Mouse (Mus musculus) cerebellum, adult 9-11 months (tissue): ENCODE data around the gene Krcc1.
"Not testable (repeated sequence)": the region's sequence is repeated elsewhere in the genome, so short reads cannot be mapped to it uniquely, and the experiment has no call there.

Experiments
- DNase-seq: peaks from one replicate; pipeline ENCODE4 v3.0.0; 2022

Krcc1 gene

DNA sequence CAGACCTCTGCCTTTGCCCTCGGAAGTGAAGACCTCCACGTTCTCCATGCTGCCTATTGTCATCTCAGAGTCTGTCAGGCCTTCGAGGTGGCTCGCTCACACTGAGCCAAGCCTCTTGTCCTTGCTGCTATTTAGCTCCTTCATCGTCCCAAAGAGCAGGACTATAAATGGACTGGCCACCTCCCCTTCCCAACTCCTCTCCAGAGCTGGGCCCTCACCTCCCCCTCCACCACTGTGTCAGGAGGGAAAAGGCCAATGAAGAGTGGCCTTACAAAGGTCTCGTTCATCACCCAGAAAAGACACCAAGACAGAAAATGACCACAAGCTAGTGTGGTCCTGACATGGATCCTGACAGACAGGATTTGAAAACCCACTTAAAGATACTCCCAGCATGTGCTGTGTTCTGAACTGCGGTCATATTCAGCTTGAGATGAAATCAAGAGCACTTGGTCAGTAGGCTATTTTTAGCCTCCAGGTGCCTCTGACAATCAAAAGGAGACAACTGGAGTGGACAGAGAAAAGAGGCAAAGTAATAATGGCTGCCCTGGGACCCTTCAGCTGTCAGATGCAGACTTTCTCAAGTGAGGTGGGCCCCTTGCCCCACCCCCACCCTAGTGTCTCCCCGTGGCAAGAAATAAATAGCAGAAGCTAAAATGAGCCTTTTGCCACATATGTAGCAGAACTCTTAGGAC is 9.2 kb upstream of the Krcc1 start:
- DNase-seq: no peak

DNA sequence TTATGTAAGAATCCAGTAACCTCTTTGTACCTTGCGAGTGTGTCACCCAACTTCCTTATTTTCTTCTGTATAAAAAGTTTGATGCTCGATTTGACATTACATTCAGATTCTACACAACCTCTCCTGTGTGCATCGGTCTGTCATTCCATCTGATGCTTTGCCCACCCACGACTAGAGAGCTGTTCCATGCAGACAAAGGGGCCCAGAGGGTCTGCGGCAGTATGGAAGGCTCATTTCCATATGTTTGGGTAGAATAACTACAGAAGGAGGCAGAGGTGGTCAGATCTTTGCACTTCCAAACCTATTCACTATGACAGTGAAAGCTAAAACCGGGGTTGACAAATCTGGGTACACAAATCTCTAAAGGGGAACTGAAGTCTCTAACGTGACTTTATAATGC is 3.9 kb upstream of the Krcc1 start:
- DNase-seq: not testable (repeated sequence)

DNA sequence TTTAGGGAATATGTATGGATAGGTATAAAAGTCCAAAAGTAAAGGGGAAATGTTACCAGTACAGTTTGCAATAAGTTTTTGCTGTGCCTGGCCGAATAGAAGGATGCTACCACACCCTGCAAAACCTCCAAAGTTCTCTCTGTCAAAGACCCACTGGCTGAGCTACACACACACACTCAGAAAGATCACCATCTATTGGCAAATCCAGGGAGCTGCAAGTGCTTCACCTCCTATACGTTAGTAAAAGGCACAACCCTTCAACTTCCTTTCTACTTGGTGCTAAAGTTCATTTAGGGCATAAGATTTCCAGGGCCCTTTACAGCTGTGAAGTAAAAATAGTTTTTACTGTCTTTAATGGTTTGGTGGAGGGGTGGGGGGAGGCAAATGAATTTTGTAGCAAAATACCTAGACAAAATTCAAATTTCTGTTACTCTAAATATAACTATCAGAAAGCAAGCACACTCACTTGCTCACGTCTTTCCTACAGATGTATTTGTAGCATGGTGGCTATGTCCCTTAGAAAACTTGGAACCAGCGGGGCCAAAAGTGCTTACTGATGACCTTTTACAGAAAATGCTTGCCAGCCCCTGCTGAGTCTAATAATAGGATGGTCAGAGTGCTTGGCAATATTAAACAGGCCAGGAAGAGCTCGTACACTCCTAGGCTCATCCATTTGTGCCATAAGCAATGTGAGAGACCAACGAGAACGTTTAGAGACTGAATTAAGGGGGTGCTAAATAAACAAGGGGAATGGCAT is 2.4 kb upstream of the Krcc1 start:
- peak; percentile 8 for DNase-seq

DNA sequence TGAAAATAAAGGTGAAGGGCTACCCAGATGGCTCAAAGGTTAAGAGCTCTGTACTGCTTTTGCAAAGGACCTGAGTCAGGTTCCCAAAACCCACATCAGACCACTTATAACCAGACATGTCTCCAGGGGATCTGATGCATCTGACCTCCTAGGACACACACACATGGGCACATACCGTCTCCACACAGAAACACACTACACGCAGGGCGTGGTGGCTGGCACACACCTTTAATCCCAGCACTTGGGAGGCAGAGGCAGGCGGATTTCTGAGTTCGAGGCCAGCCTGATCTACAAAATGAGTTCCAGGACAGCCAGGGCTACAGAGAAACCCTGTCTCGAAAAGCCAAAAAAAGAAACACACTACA is 1.8 kb upstream of the Krcc1 start:
- DNase-seq: peak; percentile 17

DNA sequence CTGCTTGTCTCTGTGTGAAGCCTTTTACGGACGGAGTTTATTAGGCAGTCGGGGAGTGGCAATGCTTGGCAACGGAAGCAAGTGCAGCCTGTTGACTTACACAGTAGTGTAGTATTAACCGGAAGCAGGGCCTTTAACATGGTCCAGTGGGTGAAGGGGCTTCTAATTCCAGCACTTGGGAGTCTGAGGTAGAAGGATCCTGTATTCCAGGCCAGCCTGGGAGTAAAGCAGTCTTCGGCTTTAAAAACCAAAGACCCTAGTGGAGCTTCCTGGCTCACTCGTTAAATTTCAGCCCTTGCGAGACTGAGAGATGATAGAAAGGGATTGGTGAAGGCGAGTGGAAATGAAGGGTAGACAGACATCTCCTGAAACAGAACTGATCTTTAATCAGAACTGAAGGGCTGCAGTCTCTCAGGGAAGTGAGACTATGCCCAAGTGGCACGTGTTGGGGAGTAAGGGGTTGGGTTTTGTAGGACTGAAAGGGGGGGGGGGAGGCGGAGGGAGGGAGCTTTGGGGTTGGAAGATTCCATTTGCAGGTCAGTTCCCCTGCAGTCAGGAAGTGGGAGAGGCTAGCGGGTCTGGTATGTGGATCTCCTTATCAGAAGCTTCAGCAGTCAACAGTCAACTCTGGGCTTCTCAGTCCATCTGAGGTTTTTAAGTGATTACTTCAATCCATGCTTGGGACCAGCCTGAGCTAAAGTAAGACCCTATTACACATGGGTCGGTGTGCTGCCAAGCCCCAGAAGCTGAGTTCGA is 998 bp upstream of the Krcc1 start:
- peak; percentile 55 for DNase-seq

DNA sequence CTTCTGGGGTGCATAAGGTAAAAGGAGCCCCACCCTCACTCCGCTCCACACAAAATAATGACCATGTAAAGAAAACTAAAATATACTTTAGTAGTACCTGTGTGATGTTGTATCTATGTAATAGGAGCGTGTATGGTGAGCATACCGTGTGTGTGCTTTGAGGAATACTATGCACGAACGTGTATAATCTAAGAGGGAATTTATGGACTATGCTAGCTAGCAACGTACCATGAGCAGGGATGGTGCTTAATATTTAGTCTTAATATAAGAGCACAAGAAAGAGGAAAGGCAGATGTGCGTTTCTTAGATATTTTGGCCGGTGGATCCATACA is 454 bp upstream of the Krcc1 start:
- DNase-seq: no peak

DNA sequence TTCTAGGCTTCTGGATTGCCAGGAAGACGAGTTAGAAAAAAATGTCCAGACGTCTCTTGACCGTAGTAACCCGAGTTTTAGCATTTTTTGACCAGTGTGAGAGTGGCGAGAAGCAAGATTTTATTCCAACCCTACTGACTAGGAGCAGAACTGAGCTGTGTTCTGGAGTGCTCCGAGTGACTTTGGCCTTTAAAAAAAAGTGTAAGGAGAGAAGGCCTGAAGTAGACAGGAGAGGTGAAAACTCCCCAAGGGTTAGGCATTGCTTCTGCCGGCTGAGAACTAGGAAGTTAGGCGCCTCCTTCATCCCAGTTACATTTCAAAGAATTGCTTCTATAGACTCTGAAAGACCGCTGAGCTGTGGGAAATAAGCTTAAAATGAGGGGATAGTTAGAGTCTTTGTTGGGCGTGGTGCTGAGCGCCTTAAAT is 852 bp downstream of the Krcc1 start:
- no peak for DNase-seq

DNA sequence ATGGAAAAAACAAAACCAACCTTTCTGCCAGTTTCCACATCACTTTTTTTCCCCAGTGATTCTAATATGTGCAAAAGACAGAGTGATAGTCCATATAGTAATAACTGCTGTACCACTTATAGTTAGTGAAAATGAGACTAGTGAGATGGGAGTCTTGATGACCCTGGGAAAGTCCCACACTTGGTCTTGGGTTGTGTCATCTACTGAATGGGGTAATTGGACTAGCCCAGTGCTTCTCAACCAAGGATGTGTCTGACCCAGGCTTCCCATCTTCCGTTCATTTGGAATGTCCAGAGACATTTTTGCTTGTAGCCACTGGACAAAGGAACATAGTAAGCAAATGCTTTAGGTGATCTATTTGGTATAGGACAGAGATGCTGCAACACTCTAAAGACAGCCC is 2.2 kb downstream of the Krcc1 start:
- DNase-seq: no peak

DNA sequence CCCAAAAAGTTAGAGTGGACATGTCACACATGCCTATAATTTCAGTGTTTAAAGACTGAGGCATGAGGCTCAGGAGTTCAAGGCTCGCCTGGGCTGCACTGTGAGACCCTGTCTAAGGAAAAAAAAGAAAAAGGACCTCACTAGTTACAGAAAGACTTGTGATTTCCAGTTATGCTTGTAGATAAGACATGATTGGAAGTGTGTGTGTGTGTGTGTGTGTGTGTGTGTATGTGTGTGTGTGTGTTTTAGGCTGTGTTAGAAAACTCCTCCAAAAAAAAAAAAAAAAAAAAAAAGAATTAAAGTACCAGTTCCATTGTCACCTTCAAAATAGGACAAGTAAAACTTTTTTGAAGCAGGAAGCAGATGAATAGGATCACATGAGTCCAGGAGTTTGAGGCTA is 3.1 kb downstream of the Krcc1 start:
- DNase-seq: no peak

DNA sequence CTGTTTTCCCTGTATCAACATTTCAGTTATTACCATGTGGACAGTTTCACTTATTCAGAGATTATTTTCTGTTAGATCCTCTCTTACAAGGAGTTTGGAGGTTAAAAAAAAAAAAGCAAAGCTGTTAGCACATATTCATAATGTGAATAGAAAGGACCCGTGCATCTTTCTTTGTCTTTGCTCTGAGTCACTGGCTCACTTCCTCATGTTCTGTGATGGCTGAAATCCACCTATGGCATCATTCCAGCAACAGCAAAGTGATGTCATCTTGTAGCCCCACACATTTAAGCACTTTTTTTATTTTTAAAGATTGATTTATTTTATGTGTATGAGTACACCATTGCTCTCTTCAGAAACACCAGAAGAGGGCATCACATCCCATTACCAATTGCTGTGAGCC is 7.9 kb downstream of the Krcc1 start:
- no peak for DNase-seq

DNA sequence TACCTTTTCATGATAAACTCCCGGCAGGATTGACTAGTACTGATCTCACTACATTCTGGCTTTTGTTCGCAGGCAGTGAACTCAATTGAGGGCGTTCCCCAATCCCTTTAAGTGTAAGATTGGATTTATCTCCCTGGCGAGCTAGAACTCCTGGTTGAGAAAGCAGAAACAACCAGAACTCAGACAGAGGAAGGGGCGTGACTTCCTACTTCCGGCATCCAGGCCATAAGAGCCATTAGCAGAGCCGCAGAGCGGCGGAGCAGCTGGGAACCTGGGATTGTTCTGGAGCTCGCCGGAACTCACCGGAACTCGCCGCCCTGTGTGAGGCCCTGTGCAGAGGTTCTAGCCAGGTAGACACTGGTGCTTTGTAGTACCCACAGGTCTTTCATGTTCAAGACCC is 22.0 kb downstream of the Krcc1 start:
- no peak for DNase-seq

DNA sequence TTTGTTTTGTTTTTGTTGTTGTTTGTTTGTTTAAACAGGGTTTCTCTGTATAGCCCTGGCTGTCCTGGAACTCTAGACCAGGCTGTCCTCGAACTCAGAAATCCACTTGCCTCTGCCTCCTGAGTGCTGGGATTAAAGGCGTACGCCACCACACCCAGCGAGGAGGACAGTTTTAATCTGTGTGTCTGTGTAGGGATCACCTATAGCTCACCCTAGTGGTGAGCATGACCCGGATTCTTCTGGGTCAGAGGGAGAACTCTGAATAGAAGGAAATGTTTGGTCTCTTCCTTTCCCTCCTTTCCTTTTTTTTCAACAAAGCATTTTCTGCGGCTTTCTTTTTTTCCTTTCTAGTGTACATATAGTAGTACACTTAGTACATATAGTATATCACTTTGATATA is 23.8 kb downstream of the Krcc1 start:
- no peak for DNase-seq

DNA sequence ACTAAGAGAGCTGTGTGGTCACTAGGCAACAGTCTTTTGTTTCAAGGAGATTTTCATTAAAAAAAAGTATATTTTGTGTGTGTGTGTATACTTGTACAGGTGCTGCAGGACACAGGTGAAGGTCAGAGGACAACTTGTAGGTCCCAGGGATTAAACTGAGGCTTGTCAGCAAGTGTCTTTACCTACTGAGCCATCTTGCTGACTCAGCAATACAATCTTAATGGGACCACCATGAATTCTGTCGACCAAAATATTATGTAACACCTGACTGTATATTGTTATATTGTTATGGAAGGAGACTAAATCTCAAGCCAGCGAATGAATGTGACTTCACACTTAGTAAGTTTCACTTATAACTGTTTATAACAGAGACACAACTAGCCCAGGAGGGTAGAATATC is 26.6 kb downstream of the Krcc1 start:
- no peak for DNase-seq

DNA sequence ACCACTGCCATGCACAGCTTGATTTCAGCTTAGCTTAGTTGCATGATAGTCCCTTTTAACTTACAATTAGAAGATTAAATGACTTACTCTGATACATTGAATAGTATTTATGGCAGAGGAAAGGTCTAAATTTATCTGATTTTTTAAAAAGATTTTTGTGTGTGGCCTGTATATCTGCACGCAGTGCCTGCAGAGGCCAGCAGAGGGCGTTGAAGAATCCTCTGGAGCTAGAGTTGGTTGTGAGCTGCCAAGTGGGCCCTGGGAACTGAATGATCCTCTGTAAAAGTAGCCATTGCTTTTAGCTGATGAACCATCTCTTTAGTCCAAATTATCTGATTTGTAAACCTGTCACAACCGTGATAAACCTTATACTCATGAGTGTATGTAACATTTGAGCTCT is 27.3 kb downstream of the Krcc1 start:
- DNase-seq: peak; percentile 7

DNA sequence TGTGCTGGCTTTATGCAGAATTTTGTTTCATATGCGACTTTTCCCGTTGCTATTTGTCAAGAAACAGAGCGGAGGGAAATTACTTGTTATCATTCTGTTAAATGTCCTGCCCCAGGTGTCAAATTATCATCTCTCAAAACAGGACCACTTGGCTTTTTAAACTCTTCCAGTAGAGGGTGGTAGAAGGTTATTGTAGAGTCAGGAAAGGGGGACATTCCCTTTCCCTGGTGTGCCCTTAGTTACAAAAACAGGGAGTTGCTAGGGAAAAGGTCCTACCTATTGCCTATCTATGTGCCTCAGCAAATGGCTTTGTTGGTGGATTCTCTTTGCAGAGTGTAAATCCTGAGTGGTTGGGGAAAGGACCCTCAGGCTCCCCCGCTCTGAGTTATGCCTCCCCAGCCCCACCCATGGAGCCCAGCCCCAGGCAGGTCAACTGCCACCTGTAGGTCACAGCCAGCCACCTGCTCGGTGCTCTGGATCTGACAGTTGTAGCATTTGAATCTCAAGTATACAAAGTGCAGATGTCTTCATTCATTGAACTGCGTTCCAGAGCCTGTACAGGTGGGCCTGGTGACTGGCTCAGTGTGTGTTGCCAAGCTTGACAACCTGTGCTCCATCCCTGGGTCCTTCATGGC is 30.7 kb downstream of the Krcc1 start:
- no peak for DNase-seq

DNA sequence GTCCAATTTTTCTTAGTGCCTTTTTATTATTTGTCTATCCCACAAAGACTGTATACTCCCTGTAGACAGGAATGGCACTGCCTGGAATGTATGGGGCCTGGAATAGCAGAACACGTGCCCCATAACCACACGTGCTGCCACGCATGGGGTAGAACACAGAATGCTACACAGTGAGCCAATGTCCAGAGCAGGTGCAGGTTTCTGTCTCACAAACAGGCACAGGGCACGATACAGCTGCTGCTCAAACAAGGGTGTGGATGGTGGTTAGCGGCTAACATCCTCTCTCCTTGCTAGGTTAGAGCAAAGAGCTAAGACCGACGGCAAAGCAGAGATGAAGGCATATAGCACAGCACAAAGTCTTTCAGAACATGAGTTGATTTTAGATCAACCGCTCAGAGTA is 36.0 kb downstream of the Krcc1 start:
- no peak for DNase-seq

DNA sequence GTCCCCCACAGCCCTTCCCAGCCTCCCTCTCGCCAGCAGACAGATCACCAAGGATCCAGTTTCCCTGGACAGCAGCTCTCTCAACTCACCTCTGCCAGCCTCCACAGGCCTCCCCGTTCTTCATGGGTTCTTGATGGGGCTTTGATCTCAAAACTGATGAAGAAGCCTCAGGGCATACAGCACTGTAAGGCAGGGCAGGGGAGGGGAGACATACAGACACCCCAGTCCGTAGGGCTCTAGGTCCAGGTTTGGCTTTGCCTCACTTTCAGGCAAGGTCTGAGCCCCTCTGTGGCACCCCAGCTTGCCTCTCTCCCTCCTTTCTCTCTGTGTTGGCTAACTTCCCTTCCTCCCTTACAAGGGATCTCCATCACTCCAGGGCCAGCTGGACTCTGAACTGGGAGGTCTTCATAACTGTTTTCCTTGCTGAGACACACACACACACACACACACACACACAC is 50.4 kb downstream of the Krcc1 start, which contains the start of gene Smyd1:
TSS of gene Smyd1 (minus strand) at position 408 of the 458 bp plus-strand sequence.
- no peak for DNase-seq

DNA sequence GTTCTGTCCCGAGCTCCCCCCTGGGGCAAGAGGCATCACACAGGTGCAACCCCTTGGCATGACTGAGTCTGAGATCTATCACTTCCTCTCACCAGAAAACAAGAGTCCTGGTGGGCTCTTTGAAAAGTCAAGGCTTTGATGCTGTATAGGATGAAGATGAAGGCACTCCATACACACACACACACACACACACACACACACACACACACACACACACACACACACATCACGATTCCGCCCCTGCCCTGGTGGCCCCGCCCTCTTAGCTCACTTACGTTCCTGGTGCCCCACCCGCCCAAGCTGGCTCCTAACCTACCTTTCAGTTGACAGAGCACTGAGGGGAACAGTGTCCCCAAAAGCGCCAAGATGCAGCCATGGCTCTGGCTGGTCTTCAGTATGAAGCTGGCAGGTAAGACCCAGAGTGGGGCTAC is 51.0 kb downstream of the Krcc1 start, which contains the start of gene Cd8b1:
TSS of gene Cd8b1 (plus strand) at position 298 of the 431 bp plus-strand sequence.
- no peak for DNase-seq

DNA sequence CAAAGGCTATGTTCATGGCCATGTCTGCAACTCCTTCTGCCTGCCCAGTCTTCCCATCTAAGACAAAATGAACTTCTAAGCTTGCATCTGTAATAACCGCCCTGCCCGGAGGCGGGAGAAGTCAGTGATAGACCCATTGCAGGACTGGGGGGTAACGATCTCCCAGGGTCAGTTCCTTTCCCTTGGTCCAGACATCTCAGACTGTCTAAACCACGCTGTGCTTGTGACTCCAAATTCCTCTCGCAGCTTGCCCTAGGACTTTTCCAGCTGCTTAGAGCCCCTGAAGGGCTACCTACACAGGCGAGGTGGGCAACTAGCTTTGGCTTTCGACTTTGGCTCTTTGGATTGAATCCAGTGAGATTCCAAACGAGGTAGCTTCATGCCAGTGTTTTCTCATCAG is 53.3 kb downstream of the Krcc1 start:
- no peak for DNase-seq

DNA sequence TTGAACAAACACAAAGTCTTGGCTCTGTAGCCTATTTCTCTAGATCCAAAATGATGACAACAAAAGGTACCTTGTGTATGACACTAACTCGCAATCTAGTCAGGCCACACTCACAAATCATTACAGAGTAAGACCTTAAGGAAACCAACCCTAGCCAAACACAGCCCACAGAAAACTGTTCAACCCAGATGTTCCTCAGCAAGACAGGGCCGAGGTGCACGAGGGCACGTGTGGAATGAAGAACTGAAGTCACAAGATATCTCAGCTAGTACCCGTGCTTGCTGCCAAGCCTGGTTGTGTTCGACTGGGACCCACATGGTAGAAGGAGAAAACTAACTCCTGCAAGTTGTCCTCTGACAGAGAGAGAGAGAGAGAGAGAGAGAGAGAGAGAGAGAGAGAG is 58.4 kb downstream of the Krcc1 start:
- no peak for DNase-seq

DNA sequence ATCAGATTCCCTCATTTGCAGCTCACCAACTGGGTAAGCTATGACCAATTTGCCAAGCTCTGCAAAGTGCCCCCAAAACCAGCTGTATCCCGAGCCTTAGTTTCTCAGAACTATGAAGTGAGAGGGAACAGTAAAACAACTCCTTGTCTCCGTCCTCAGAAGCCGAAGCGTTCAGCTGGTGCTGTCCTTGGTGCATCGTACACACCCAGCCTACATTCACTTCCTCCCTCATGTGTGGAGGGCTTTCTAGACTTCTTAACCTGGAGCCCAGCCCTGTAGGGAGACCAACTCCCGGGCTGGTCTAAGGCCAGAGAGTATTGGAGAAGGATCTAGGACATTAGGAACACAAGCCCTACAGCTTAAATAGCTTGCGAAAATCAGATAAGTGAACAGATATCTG is 59.0 kb downstream of the Krcc1 start:
- DNase-seq: no peak

DNA sequence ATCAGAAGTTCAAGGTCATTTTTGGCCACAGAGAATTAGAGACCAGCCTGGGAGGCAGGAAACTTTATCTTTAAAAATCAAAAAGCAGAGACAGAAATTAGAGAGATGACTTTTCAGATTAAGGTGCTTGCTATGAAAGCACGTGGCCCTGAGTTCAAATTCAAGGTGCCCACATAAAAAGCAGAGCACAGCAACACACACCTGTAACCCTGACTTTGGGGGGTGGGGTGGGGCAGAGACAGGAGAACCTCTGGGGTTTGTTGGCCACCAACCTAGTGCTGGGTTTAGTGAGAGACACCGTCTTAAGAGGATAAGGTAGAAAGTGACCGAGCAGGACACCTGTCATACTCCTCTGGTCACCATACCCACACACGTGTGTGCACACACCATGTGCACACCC is 60.0 kb downstream of the Krcc1 start:
- not testable (repeated sequence) for DNase-seq

DNA sequence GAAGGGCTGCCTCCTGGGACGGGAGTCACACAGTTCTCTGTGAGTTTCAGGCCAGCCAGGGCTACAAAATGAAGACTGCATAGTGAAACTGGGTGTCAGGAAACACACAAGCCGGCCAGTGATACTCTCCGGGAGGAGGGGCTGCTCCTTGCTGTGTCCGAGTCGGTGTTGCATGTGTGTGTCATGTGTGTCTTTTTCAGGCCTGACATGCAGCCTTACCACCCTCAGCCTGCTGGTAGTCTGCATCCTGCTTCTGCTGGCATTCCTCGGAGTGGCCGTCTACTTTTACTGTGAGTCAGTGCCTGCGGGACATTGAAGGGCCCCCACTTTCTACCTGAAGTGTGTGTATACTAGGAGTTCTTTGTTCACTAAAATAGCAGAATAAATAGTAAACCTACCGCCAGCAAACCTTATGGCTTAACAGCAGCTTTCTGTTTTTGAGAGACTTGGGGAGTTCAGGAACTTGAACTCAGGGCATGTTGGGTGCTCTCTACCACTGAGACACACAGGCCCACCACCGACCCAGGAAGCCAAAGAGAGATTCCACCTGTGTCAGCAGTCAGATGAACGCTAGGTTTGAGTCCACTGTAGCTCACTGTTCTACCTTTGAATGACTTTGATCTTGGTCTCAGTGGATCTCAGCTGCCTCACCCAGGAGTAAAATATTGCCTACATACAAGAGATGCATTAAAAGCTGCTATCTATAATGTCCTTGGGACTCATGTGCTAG is 60.9 kb downstream of the Krcc1 start:
- DNase-seq: no peak
